Mouse (Mus musculus): ENCODE data around the gene Ms4a10. TPM values are rescaled to one million over a fixed set of nuclear protein-coding genes. Genes with fewer than 3 reads are reported as not detected.
A peak's percentile ranks its signal among the peaks of the same experiment; 100 is the strongest.

Gene Ms4a10
- polyA plus RNA-seq, 1 experiment from 2014 or later, result 0.31 TPM

- Histone ChIP-seq H3K4me1 (peaks cover 27% of the 10 kb centered on the region), H3K9me3 (replicated peaks) (no peaks in the 10 kb centered on the region), H3K9ac (no peak overlapping the region), H3K36me3 (no peaks in the 10 kb centered on the region), H3K4me2 (0 out of 2 replicates have a peak overlapping the region, but pooled peaks have one; percentile 20), H3K27ac (peak overlapping the region; percentile 84), H3K27me3 (no peaks in the 10 kb centered on the region; the same call in 1 of the 2 replicates), H3K4me3 (replicated peaks) (no peak overlapping the region)
- 53% methylated on average over 11 of the region's 11 CpGs for WGBS
- peak; percentile 44 for ATAC-seq (replicated peaks; ENCODE audit: low FRiP score)
Observed at GRCm38 (mm10) chr19:10952021-10952939, 22.2 kb downstream of the Ms4a10 start.

- peaks cover 37% of the 10 kb centered on the region for H3K4me1 ChIP-seq
- H3K27ac ChIP-seq, result peak overlapping the region; percentile 58
- H3K36me3 ChIP-seq, result peaks cover 10% of the 10 kb centered on the region
- H3K9me3 ChIP-seq (replicated peaks), result no peaks in the 10 kb centered on the region
- H3K4me2 ChIP-seq, result peak overlapping the region; percentile 99
- no peaks in the 10 kb centered on the region for H3K27me3 ChIP-seq
- H3K9ac ChIP-seq, result peak overlapping the region; percentile 30; the same call in 1 of the 2 replicates
- WGBS, result 34% methylated on average over 9 of the region's 9 CpGs
- peak overlapping the region; percentile 85 for H3K4me3 ChIP-seq (replicated peaks)
- ATAC-seq (replicated peaks; ENCODE audit: low FRiP score), result no peak
Observed at GRCm38 (mm10) chr19:10949558-10949957, 24.9 kb downstream of the Ms4a10 start.

GRCm38 (mm10) chr19:10949112-10949511, 25.4 kb downstream of the Ms4a10 start, which contains the start of gene Ccdc86:
Ccdc86 (minus strand) TSS chr19:10949266.
- peak within 1 kb of the TSS; percentile 99 for H3K4me2 ChIP-seq
- H3K9ac ChIP-seq, result peak within 1 kb of the TSS; percentile 87
- H3K9me3 ChIP-seq (replicated peaks), result no peaks in the 10 kb centered on the region
- under 1% methylated on average over 30 of the region's 30 CpGs for WGBS
- H3K4me3 ChIP-seq (replicated peaks), result peak within 1 kb of the TSS; percentile 85
- peak within 1 kb of the TSS; percentile 58 for H3K27ac ChIP-seq
- peak; percentile 96 for ATAC-seq (replicated peaks; ENCODE audit: low FRiP score)
- H3K27me3 ChIP-seq, result no peaks in the 10 kb centered on the region
- H3K36me3 ChIP-seq, result peaks cover 15% of the 10 kb centered on the region
- peaks cover 37% of the 10 kb centered on the region for H3K4me1 ChIP-seq

GRCm38 (mm10) chr19:10948416-10948815, 26.1 kb downstream of the Ms4a10 start:
- peak overlapping the region; percentile 87 for H3K9ac ChIP-seq
- 0 out of 2 replicates have a peak, but pooled peaks have one; percentile 0 for ATAC-seq (replicated peaks; ENCODE audit: low FRiP score)
- H3K9me3 ChIP-seq (replicated peaks), result no peaks in the 10 kb centered on the region
- 0% methylated on average over 20 of the region's 20 CpGs for WGBS
- peak overlapping the region; percentile 99 for H3K4me2 ChIP-seq
- peak overlapping the region; percentile 85 for H3K4me3 ChIP-seq (replicated peaks)
- H3K27me3 ChIP-seq, result no peaks in the 10 kb centered on the region
- peaks cover 22% of the 10 kb centered on the region for H3K36me3 ChIP-seq
- H3K4me1 ChIP-seq, result peaks cover 37% of the 10 kb centered on the region
- H3K27ac ChIP-seq, result no peak overlapping the region

GRCm38 (mm10) chr19:10947219-10947618, 27.3 kb downstream of the Ms4a10 start:
- Histone ChIP-seq H3K9ac (peak overlapping the region; percentile 87), H3K27me3 (no peaks in the 10 kb centered on the region), H3K4me2 (peak overlapping the region; percentile 99), H3K9me3 (replicated peaks) (no peaks in the 10 kb centered on the region), H3K4me1 (peaks cover 28% of the 10 kb centered on the region), H3K27ac (no peak overlapping the region), H3K36me3 (peaks cover 34% of the 10 kb centered on the region), H3K4me3 (replicated peaks) (peak overlapping the region; percentile 85)
- 88% methylated on average over 5 of the region's 5 CpGs for WGBS
- ATAC-seq (replicated peaks; ENCODE audit: low FRiP score), result no peak

- H3K4me1 ChIP-seq, result peaks cover 21% of the 10 kb centered on the region
- peak overlapping the region; percentile 85 for H3K4me3 ChIP-seq (replicated peaks)
- peak overlapping the region; percentile 99 for H3K4me2 ChIP-seq
- H3K9me3 ChIP-seq (replicated peaks), result no peaks in the 10 kb centered on the region
- H3K27ac ChIP-seq, result no peak overlapping the region
- peaks cover 39% of the 10 kb centered on the region for H3K36me3 ChIP-seq
- H3K27me3 ChIP-seq, result no peaks in the 10 kb centered on the region
- no peak for ATAC-seq (replicated peaks; ENCODE audit: low FRiP score)
- 84% methylated on average over 3 of the region's 3 CpGs for WGBS
- 0 out of 2 replicates have a peak overlapping the region, but pooled peaks have one; percentile 87 for H3K9ac ChIP-seq
Observed at GRCm38 (mm10) chr19:10946506-10946905, 28.0 kb downstream of the Ms4a10 start.

GRCm38 (mm10) chr19:10943955-10944354, 30.5 kb downstream of the Ms4a10 start:
- Histone ChIP-seq H3K4me1 (peaks cover 35% of the 10 kb centered on the region), H3K4me3 (replicated peaks) (no peak overlapping the region), H3K27ac (no peak overlapping the region), H3K9ac (no peak overlapping the region), H3K36me3 (peaks cover 39% of the 10 kb centered on the region), H3K9me3 (replicated peaks) (no peaks in the 10 kb centered on the region), H3K4me2 (no peak overlapping the region), H3K27me3 (no peaks in the 10 kb centered on the region)
- ATAC-seq (replicated peaks; ENCODE audit: low FRiP score), result no peak
- WGBS, result 85% methylated on average over 3 of the region's 3 CpGs

- Histone ChIP-seq H3K4me3 (replicated peaks) (peak overlapping the region; percentile 41), H3K9me3 (replicated peaks) (no peaks in the 10 kb centered on the region), H3K4me1 (peaks cover 13% of the 10 kb centered on the region), H3K4me2 (peak overlapping the region; percentile 87), H3K9ac (peak overlapping the region; percentile 46), H3K36me3 (peaks cover 38% of the 10 kb centered on the region), H3K27me3 (no peaks in the 10 kb centered on the region), H3K27ac (no peak overlapping the region)
- peak; percentile 74 for ATAC-seq (replicated peaks; ENCODE audit: low FRiP score)
- WGBS, result 2% methylated on average over 40 of the region's 40 CpGs
Observed at GRCm38 (mm10) chr19:10940801-10941457, 33.5 kb downstream of the Ms4a10 start.

- peak overlapping the region; percentile 41 for H3K4me3 ChIP-seq (replicated peaks)
- H3K9me3 ChIP-seq (replicated peaks), result no peaks in the 10 kb centered on the region
- H3K27me3 ChIP-seq, result no peaks in the 10 kb centered on the region
- H3K36me3 ChIP-seq, result peaks cover 35% of the 10 kb centered on the region
- H3K9ac ChIP-seq, result peak overlapping the region; percentile 46
- WGBS, result 18% methylated on average over 37 of the region's 37 CpGs
- H3K4me2 ChIP-seq, result peak overlapping the region; percentile 87
- no peak overlapping the region for H3K27ac ChIP-seq
- peak; percentile 90 for ATAC-seq (replicated peaks; ENCODE audit: low FRiP score)
- H3K4me1 ChIP-seq, result peaks cover 13% of the 10 kb centered on the region
Observed at GRCm38 (mm10) chr19:10940097-10940800, 34.2 kb downstream of the Ms4a10 start.

- H3K9ac ChIP-seq, result no peak overlapping the region
- no peaks in the 10 kb centered on the region for H3K9me3 ChIP-seq (replicated peaks)
- peaks cover 21% of the 10 kb centered on the region for H3K36me3 ChIP-seq
- no peaks in the 10 kb centered on the region for H3K27me3 ChIP-seq
- 66% methylated on average over 3 of the region's 3 CpGs for WGBS
- no peak for ATAC-seq (replicated peaks; ENCODE audit: low FRiP score)
- no peak overlapping the region for H3K4me3 ChIP-seq (replicated peaks)
- H3K27ac ChIP-seq, result no peak overlapping the region
- H3K4me1 ChIP-seq, result peaks cover 13% of the 10 kb centered on the region
- H3K4me2 ChIP-seq, result no peak overlapping the region
Observed at GRCm38 (mm10) chr19:10938771-10939170, 35.7 kb downstream of the Ms4a10 start.

- H3K27ac ChIP-seq, result no peak within 1 kb of the TSS
- no peak within 1 kb of the TSS for H3K4me2 ChIP-seq
- H3K4me3 ChIP-seq (replicated peaks), result no peak within 1 kb of the TSS
- H3K4me1 ChIP-seq, result peaks cover 13% of the 10 kb centered on the region
- H3K9me3 ChIP-seq (replicated peaks), result no peaks in the 10 kb centered on the region
- H3K36me3 ChIP-seq, result peaks cover 4% of the 10 kb centered on the region
- ATAC-seq (replicated peaks; ENCODE audit: low FRiP score), result no peak
- no peaks in the 10 kb centered on the region for H3K27me3 ChIP-seq
- H3K9ac ChIP-seq, result no peak within 1 kb of the TSS
- WGBS, result 47% methylated on average over 5 of the region's 5 CpGs
Observed at GRCm38 (mm10) chr19:10937110-10937563, 37.3 kb downstream of the Ms4a10 start, which contains the start of gene Ptgdr2. Ptgdr2 (plus strand) TSS chr19:10937160.

Data from kidney, embryonic 15.5 days (tissue).